Mouse (Mus musculus): Measurements from ENCODE around the gene Drc3.

Drc3 gene

DNA sequence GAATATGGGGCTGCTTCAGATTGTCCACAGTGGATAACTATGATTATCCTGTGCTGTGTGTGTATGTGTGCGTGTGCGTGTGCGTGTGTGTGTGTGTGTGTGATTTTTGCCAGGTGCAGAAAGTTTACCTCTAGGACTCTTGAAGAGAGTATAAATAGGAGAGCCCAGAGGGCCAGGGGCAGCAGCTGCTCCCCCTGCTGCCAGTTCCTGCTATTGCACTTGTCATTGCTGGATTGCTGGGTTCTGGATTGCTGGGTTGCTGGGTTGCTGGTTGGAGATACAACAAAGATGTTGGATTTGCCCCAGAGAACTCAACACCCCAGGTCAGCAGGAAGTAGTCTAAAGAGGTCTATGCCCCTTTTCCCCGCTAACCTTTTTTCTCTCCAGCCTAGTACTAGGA lies 14.8 kb upstream of the Drc3 start:
- DNase-seq = peak; percentile 61

DNA sequence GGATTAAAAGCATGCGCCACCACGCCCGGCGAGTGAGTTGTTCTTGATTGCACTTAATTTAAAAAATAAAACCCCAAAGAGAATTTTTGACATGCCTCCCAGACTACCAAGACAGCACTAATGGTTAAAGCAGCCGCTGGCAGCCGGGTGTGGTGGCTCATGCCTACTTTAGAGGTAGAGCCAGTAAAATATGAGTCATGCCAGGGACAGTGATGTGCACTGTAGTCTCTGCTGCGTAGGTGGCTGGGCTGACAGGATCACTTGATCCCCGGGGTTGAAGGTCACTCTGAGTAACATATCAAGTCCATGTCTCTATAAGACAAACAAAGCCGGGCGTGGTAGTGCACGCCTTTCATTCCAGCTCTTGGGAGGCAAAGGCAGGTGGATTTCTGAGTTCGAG lies 13.8 kb upstream of the Drc3 start:
- peak; percentile 17 for DNase-seq

DNA sequence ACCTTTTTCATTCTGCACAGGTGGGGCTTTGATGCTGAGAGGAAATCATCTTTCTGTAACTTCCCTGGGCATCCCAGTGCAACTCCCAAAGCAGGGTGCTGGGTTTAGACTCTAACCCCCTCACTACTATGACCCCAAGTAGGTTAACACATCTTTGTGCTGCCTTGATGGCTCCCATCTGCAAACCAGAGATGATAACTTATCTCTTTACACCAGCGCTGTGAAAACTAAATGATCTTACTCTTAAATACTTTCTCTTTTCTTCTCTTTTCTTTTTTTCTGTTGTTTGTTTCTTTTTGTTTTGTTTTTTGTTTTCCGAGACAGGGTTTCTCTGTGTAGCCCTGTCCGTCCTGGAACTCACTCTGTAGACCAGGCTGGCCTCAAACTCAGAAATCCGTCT lies 7.3 kb upstream of the Drc3 start:
- no peak for DNase-seq

DNA sequence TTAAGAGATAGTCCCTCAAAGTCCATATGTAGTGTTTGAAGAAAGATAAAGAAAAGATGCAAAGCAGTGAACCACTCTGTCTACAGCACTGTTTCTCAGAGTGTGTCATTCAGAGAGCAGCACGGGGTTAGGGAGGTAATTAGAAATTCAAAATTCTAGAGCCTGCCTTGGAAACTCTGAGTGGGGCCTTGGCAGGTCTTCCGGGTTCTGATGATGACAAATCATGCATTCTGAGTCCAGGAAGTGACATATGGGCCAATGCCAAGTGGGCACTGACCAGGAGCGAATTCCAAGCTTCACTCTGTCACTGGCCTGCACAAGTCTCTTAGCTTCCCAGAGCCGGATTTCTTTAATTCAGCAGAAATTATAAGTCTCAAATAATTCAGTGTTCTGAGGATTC lies 6.6 kb upstream of the Drc3 start:
- DNase-seq = peak; percentile 84

DNA sequence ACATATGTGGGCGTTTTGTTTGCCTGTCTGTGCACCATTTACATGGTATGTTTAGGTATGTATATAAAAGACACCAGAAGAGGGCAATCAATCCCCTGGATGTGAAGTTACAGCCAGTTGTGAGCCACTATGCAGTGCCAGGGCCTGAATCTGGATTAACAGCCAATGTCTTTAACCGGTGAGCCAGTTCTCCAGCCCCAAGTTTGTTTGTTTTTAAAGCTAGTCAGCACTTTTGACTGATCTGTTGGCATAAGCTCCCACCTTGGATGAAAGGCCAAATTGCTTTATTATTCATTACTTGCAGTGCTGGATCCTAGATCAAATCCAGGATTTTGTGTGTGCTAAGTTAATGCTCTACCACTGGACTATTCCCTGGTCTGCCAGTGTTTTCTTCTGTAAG lies 1.7 kb upstream of the Drc3 start:
- peak; percentile 47 for DNase-seq

DNA sequence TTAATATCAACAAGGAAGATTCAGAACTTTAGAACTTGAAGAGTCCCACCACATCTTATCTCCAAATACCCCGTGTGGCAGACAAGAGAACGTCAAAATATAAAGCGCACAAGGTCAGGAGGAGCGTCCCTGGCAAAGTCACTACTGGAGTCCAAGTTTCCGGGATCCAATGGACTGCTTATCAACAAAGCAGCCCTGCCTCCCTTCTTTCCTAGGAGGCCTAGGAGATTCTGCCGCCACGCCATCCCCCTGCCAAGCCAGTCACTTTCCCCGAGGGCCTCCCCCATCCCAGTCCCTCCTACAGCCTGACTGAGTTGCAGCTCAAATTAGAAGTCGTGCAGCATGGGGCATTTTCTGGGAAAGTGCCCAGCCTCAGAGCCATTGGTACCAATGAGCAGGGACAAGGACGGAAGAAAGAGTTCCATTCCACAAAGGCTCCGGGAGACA lies 1.2 kb upstream of the Drc3 start:
- DNase-seq = peak; percentile 43

DNA sequence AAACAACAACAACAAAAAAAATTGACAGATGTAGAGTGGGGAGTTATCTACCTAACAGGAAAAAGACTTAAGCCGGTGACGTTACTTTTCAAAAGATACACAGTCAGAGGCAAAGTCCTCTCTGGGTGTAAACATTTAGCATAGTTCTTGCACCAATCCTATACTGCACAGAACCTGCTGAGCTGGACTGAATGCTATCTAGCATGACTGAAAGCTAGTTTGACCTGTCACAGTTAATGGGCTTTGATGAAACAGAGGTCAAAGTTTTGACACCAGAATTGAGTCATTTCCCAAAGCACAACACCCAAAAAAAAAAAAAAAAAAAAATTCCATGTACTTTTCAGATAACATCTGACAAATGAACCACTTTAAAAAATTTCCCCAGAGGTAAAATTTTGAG lies 2.8 kb downstream of the Drc3 start:
- DNase-seq = no peak

DNA sequence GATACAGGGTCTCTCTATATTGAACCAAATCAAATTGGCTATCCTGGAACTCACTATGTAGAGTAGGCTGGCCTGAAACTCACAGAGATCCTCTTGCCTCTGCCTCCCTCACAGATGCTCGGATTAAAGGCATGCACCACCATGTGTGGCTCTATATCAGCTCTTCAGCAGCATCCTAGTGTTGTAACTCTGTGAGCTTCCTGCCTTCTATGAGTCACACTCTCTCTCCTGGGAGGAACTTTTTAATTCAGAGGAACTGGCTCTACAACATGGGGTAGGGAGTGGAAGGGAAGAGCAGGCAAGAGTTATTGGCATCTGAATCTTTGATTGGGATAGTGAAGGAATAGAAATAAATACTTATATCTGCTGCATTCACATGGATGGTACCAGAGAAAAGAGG lies 4.0 kb downstream of the Drc3 start:
- DNase-seq = no peak

DNA sequence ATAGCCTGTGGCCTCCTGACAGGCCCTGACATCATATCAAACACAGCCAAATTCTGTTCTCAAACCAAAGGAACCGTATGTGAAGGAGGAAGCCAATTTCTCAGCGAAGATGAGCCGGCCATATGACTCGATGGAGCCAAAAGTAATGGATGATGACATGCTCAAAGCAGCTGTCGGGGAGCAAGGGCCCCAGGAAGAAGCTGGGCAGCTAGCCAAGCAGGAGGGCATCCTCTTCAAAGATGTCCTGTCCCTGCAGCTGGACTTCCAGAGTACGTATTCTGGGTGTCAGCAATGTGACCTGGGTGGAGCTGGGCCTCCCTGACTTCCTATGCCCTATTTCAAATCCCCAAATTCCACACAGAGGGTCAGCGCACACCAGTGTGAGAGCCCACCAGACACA lies 5.4 kb downstream of the Drc3 start:
- no peak for DNase-seq

DNA sequence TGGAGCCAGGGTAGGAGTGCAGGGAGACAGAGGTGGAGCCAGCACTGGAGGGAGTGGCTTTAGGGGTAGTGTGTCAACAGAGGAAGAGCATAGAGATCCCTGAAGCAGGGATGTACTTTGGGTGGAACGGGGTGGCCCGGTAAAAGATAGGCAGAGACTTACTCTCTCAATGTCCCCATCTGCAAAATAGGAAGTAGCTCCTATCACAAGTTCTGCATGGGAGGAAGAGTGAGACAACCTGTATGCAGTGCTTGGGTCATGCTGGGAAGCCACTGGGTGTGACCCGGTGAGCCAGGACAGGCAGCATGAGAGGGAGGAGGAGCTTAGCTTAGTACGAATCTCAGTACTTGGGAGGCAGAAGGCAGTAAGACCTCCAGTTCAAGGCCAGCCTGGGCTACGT lies 6.0 kb downstream of the Drc3 start:
- DNase-seq = no peak

DNA sequence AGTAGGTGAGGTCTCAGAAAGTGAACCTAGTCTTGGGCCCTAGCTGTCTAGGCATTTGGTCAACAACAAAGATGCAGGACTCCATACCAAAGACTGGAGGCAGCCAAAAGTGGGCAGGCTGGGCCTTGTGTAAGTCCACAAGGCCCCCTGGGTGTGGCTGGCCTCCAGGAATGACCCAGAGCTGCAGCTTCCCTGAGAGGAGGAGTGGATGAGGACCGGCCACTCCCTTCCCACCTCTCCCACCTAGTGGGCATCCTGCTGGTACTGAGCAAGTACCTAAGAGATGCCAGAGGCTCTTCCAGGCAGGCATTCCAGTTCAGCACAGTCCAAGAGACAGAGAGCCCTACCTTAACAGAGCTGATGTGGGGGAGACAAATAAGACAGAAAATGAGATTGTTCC lies 6.8 kb downstream of the Drc3 start:
- no peak for DNase-seq

DNA sequence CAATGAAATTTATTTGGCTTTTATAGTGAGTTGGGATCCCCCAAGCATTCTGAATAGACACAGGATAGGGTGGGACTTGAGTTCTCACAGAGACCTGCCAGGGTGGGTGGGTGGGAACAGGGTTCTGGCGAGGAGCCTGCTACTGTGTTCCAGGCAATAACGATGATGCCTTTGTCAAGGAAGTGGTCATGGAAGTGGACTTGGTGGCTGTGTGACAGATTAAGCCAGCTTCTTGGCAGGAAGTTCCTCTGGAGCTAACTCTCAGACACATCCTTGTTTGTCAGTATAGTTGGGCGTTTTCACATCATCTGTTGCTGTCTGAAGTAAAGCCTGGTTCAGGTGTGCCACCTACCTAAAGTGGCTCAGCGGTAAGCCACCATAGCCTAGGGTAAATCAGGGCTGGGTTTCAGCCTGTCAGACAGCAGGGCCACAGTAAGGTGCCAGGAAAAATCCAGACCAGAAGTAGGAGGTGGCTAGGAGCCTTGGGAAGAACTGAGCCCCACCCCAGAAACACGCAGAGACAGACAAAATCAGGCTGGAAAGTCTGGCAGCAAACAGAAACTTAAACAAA lies 7.6 kb downstream of the Drc3 start:
- peak; percentile 52 for DNase-seq

DNA sequence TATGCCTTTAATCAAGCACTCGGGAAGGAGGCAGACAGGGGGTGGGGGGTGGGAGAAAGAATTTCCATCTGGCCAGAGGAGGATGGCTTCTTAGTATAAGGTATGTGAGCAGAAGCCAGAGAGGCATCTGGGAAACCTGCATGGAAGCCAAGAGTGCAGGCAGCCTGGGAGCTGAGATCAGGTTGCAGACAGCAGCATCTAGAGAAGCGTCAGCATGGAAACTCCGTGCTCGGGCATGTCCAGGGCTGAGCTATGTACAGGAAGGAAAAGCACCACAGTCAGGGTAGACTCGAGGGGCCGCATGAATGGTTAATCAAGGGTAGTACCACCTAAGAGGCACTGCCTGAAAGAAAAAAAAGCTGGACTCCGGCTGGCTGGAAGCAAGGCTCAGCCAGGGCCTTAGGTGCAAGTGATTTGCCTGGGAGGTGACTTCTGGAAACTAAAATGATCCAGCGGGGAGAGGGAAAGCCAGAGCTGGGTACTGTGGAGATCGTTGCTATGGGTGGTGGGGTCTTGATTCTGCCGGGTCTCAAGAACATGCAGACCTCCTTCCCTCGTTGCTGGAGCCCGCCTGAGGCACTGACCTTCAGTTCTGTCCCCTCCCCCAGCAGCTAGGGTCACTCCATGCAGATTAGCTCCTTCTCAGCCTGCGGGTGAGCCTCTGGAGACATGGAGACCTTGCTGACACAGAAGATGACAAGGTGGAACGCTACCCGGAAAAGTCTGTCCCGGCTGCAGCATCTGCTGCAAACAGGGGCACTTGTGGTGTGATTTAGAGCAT lies 13.3 kb downstream of the Drc3 start:
- DNase-seq = no peak

DNA sequence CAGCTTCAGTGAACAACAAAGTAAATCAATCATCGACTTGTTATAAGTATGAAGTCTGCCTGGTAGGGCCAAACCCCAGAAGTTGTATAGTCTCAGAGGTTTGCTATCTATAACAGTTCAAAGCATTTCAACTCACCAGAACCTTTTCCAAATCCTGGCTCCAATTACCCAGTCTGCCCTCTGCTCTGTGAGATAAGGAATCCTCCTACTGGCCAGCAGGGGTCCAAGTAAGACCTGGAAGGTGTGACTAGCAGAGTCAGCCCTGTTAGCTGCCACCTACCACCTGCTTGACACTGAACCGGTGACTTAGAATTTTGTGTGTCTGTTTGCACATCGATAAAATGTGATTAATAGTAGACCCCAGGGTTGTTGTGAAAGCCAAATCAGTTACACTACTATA lies 14.1 kb downstream of the Drc3 start:
- DNase-seq = no peak

DNA sequence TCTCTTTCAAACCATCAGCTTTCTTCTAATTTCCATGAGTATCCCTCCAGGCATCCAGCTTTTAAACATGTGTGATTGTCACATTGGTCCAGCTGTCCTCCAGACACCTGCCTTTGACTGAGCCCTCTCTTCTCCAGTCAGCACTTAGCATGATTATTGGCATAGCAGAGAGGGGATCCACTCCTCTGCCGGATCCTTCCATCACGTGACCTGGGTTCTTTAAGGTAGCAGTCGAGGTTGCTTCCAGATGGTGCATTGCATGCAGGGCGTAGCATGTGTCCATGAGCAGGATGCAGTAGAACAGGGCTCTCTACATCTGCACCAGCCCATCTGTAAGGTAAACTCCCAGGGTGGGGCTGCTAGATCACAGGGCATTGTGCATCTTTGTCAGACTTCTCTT lies 15.8 kb downstream of the Drc3 start:
- DNase-seq = no peak

DNA sequence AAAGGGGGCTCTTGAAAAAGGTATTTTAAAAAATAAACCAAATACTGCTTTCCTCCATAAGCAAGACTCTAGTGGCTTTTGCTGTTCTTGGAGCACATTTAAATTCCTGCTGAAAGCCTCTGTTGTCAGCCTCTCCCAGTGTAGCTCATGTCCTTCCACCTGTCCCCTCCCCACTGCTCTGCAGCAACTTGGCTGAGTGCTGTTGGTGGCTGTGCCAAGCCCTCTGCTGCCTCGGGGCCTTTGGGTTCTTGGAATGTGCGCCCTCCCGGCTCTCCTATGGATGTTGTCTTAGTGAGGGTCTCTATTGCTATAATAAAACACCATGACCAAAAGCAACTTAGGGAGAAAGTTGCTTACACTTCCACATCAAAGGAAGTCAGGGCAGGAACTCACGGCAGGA lies 16.3 kb downstream of the Drc3 start:
- DNase-seq = no peak

DNA sequence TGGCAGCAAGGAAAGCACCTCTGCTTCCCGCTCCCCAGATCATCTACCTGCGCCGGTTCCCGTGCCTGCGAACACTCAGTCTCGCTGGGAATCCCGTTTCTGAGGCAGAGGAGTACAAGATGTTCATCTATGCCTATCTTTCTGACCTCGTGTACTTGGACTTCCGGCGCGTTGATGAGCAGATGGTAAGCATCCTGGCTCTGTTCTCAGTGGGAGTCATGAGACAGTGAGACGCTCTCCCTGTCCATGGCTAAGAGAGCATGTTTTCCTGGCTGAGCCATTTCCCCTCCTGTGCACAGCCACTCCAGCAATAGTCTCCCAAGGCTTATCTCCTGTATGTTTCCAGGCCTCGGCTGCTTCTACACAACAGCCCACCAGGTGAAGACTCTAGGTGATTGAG lies 17.3 kb downstream of the Drc3 start:
- DNase-seq = no peak

DNA sequence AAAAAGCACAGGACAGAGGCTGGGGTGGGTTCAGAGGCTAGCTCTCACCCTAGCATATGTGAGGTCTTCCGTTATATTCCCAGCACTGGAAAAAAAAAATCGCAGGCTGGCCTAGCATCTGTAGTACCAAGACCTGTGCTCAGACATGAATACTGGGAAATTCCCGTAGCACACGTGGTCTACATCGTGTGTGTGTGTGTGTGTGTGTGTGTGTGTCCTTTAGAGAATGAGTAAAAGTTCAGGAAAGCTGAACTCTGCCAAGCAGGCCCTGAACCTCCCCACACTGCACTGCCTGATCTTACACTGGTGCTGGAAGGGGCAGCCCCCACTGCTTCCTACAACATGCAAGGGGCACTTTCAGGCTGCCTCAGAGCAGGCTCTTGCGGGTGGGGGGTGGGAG lies 21.4 kb downstream of the Drc3 start:
- DNase-seq = no peak

DNA sequence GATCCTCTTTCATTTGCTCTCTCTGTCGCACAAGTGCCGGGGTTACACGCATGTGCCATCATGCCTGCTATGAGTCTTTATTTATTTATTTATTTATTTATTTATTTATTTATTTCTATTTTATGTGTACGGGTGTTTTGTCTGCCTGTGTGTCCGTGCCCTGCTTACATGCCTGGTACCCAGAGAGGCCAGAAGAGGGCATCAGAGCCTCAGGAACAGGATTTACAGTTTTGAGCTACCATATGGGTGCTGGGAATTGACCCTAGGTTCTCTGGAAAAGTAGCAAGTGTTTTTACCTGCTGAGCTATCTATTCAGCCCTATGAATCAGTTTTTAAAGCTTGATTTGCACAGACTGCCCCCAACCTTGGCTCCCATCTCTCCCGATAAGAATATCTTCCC lies 30.4 kb downstream of the Drc3 start:
- no peak for DNase-seq

DNA sequence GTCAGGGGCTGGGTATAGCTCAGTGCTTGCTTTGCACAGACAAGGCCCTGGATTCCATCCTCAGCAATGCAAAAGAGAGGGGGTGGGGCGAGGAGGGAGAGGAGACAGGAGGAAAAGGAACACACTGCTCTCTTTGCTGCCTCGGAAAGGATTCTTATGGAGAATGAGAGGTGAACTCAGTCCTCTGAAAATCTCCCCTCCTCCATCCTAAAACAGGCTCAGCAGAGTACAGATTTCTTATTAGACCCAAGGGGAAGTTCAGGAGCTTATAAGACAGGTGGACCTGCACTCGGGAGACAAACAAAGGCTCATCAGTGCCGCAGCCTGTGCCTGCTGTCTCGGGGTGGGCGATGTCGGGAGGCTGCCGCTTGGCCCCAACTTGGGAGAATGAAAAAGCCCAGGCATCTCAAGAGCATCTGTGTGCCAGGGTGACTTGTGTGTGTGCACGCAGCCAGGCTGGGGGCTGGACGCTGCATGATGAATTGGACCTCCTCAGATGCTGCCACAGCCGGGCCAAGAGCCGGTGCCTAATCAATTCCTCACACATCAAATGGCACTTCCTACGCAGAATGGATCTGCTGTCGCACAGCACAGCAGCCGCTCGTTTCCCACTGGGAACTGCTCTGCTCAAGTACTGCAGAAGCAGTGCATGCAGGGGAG lies 31.8 kb downstream of the Drc3 start:
- DNase-seq = no peak

DNA sequence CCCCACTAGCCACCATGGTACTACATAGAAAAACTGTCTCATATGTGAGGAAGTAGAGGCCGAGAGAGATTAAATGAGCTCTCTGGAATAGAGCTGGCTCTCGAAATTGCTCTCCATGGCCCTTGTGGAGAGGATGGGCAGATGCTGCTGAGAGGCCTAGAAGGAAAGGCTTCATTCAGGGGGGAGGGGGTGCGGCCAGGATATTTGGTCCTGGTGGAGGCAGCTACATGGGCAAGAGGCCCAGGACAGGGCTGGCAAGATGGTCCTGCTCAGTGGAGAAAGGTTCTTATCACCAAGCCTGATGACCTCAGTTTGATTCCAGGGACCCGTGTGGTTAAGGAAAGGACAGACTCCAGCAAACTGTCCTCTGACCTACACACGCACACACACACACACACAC lies 32.8 kb downstream of the Drc3 start:
- no peak for DNase-seq

DNA sequence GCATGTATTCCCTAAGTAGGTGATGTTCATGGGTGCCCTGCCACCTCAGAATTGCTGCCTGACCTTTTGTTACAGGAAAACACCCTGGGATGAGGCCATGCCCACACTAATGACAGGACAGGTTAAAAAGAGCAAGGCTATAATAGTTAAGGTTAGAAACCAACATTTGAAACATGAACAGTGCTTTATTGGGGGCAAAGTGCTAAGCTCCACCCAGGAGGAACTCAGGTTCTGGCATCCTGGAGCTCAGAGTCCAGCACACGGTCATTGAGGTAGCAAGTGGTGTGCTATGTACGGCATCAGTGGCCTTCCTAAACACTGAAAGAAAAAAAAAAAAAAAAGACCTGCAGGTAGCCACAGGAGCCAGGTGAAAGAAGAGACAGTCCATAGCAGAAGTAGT lies 34.8 kb downstream of the Drc3 start:
- no peak for DNase-seq

DNA sequence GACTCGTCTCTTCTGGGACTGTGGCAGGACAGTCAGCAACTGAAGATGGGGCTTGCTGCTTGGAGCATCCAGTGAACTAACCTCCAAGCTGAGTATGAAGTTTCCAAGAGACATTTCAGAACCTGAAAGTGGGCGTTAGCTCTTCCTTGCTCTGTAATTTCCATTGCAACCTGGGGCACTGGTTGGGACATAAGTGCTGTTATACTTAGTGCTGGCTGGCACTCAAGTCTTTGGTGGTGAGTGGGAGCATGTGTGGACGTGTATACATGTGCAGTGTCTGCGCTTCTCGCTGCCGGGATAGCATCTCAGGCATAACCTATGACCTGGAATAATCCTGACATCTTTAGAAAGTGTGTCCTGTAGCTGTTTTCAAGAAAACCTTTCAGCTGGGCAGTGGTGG lies 38.2 kb downstream of the Drc3 start:
- no peak for DNase-seq

DNA sequence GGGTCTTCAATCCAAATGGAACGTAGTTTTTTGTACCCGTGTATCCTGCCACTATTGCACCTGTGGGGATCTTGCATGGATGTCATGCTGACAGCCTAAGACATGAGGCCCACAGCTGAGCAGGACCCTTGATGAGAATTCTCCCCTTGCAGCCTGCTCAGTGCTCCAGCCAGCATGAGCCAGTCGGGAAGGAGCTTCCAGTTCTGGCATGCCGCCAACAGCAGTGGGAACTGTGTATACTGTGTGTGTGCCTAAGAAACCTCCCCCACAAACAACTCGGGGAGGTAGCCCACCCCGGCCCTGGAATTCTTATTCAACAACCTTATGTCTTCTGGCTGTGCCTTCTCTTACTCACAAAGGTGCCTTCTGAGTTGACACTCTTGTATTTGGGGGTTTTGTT lies 43.4 kb downstream of the Drc3 start:
- DNase-seq = peak; percentile 29

DNA sequence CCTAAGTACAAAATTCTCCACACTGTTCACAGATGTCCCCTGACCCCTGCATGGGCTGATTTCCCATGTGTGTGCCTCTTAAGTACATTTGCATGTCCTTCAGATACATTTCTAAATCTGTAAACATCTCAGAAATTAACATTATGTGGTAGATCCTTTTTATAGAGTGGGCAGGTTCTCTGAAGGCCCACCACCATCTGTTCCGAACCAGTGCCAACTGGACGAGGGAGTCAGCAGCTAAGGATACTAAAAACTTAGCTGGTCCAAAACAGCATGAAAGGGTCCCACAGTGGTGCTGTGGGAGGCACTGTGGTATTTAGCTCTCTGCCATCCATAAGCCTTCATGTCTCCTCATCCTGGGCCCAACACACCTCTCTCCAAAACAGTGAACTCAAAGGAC lies 44.0 kb downstream of the Drc3 start:
- no peak for DNase-seq

Data from kidney, postnatal 14 days (tissue).